Mouse (Mus musculus) liver, adult 2 months (tissue): Measurements from ENCODE around the gene Ptms.

Experiments
- CTCF ChIP-seq: fragments of 200-500 bp; IDR thresholded peaks from 2 replicates; pipeline ENCODE4 v1.5.1; 2011; ENCODE audit warnings: low read depth, low read length, control low read depth
- POLR2A ChIP-seq: fragments of 200-500 bp; IDR thresholded peaks from 2 replicates; pipeline ENCODE4 v1.6.1; 2011; ENCODE audit warnings: low read length, control low read depth; ENCODE audit not compliant: insufficient read depth; ENCODE audit errors: extremely low read depth

DNA sequence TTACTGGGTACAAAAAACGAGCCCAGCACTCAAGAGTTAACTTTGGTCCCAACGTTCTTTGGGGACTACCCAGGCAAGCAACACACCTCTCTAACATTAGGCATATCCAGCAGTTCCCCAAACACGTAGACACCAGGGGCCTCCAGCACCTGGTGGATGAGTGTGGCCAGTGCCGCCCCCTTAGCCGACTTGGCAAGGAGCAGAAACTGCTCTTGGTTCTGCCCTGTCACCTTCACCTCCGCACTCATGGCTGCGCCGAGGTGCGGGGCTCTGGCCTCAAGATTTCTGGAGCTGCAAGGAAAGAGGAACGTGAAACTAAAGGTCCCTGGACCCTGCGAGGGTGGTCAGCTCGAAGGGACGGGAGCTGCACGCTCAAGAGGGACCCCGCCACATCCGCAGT, 44.7 kb upstream of the Ptms start:
- 0 out of 2 replicates have a peak, but pooled peaks have one; percentile 4 for TF ChIP-seq POLR2A
- TF ChIP-seq CTCF = no peak
